Mouse (Mus musculus) adrenal gland, postnatal 10 days (tissue): ENCODE measurements around the gene Fam71b. TPM values are rescaled to one million over a fixed set of nuclear protein-coding genes. Genes with fewer than 3 reads are reported as not detected.

Experiments used
- DNase-seq: peaks from one replicate; pipeline ENCODE4 v3.0.0; 2021; ENCODE audit warnings: mixed read lengths
- total RNA-seq, 2 experiments: library from RNA; stranded (reverse); gene quantifications; 2 replicates each; pipeline ENCODE4 v1.2.3; 2021

The Fam71b gene
- total RNA-seq, 2 experiments from 2014 or later = not detected

DNA sequence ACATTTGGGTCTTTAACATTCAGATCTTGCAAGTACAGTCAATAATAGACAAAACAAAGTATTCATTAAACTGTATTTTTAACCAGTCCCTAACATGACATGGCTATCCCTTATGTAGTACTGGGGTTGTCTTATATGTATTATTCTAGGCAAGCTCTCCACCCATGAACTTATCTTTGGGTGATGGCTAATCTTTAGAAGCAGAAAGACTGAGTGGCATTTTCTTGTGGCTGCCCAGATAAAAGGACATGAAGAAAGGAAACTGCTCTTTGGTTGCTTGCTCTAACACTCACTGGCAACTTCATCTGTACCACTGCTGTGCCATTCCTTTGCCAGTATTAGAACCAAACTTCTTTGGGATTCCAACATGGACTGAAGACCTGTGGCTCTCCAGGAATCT is 39.0 kb downstream of the Fam71b start:
- no peak for DNase-seq

DNA sequence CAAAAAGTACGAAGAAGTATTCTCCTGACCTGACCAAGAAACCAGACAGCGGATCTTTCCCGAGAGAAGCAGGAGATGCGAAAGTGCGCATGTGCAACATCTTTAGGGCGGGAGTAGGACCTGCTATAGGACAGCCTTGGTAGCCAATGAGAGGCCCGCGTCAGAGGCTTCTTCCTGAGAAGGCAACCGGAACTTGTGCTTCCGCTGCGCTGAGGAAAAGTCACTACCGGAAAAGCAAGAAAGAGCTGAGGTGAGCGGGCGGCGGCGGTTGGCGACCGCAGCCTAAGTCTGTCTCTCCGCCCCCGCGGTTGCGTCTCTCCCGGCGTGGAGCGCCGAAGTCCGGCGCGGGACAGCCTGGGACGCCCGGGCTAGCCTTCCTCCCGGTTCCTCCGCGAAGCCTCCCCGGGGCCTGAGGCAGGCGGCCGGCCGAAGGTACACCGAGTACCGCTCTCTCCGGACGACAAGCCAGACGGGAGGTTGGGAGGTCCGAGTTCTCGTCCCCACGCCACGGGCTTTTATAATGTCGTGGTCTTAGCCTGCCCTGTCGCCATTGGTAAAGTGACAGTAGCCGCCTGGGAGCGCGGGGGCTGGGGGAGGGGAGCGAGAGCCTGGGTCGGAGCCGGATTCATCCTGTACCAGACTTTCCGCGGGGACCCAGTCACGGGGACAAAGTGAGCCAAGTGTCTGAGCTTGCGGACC is 40.5 kb downstream of the Fam71b start, which contains the start of gene Med7:
TSS of gene Med7 (plus strand) at position 166 of the 699 bp plus-strand sequence.
- DNase-seq = peak; percentile 94

DNA sequence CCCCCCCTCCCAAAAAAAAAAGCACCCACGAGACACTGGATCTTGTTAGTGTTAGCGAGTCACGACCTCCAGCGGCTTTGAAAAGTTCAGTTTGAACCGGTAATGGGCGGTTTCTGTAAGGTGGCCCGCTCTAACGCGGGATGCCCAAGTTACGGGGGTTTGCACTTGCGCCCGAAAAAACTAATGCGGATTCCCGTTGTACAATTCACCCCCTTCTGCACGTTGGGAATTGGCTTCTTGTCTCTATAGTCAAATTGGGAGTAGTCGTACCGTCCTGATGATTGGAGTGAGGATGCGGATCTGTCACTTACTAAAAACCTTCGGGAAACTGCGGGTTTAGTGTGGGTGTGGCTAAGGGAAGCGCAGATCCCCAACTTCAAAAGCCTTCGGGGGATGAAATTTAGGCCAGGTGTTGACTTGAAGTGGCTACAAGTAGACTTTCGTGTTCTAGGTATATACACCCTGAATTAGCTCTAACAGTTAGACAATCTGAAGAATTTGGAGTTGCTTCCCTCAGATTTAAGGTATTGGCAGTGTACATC is 41.2 kb downstream of the Fam71b start:
- DNase-seq = no peak

DNA sequence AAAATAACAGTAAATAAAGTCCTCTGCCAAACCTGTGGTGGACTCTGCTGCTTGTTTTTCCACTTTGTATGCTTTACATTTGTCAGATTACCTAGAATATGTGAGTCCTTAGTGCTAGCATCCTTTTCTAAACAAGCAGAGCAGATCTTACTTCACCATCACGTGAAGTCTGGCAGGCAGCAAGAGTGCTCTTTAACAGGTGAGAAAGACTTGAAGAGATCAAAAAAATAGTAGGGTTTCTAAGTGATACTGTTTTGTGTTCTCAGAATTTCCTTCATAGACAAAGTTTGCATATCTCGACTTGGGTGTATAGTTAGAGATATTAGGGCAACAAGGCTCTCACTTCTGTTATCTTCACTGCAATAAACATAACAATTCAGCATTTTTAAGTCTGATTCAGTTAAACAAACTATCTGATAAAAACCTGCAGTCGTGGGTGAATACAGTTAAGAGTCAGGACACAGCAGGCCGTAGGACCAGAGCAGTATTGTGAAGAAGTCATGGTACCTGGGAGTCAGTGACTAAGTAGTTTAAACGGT is 42.7 kb downstream of the Fam71b start:
- no peak for DNase-seq

DNA sequence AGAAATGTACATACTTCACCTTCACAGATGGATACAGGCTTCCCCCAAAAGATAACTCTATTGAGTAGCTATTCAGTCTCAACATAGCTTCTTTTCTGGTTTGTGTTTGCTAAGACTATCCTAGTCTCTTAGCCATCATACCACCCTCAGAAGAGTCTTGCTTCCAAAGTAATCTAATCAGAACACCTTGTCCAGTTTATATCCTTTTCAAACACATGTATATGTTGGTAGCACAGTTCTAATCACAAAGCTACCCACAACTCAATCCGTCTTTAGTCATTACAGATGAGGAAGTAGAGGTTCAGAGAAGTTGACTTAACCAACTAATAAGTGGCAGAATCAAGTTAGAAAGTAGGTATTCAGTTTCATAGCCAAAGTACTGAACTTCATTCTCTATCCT is 45.4 kb downstream of the Fam71b start:
- no peak for DNase-seq

DNA sequence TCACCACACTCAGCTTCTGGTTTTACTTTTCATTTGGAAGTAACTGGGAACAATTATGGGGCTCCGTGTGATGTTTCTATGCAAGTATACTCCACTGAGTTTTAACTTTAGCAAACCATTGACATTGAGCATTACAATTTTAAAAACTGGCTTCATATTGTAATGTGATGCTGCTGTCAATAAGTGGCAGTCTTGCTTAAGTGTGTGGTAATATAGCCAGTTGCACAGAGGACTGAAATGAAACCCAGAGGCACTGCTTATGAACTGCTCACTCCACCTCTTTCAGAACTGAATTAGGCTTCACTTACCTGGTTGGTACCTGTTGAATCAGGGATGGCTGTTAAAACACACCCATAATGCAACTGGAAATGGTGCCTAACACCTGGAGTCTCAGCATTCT is 46.8 kb downstream of the Fam71b start:
- DNase-seq = no peak

DNA sequence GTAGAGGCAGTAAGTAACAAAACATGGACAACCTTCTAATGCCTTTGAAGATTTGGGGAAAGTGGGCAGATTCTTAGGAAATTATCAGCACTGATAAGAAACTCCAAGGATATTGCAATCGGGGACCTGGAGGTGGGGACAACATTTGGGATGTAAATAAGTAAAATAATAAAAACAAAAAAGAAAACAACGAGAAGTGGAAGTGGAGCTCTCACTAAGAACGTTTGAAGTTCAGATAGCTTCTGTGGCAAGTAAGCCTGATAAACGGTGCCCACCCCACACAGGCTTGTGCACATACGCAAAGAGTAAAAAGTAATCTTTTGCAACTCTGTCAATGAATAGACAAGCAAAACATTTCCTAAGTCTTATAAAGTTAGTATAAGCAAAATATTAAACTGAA is 47.6 kb downstream of the Fam71b start:
- DNase-seq = no peak

DNA sequence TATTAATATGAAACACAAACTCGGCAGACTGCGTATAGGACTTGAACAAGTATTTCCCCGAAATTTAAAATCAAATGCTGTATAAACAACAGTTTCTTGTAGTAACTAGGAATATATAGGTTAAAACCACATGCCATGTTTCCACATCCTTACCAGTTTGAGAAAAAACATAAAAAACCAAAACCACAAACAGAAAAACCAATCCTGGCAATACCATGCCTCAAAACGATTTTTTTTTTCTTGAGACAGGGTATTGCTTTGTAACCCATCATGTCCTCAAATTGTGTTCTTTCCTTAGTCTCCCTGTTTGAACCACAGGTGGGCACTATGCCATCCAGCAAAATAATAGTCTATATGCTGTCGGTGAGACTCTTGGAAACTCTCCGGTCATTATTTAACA is 49.8 kb downstream of the Fam71b start:
- no peak for DNase-seq

DNA sequence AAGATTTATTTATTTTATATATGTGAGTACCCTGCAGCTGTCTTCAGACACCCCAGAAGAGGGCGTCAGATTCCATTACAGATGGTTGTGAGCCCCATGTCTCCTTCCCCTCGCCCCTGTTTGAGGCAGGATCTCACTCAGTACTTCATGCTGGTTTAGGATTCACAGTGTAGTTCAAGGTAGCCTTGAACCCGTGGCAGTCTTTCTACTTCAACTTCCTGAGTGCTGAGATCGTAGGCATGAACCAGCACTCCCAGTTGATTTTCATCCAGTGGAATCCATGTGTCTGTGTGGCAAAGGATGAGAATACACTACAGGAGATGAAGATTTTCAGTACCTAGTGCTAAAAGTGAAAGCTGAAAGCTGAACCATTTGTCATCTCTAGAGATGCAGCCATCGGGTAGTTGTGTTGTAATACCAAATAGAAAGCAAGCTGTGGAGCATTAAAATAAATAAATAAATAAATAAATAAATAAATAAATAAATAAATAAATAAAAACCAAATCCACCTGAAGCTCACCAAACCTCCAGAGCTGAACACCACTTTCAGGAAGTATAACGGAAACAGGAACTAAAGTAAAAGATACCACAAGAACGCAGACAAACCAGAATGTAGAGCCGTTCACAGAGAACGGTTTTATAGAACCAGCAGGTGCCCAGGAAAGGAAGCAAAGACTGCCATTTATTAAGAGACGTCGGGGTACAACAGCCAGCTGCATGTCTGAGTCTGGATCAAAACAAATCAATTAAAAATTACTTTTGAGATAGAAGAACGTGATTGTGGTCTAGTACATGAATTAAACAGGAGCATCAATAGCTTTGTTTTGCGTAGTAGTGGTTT is 51.5 kb downstream of the Fam71b start:
- no peak for DNase-seq

DNA sequence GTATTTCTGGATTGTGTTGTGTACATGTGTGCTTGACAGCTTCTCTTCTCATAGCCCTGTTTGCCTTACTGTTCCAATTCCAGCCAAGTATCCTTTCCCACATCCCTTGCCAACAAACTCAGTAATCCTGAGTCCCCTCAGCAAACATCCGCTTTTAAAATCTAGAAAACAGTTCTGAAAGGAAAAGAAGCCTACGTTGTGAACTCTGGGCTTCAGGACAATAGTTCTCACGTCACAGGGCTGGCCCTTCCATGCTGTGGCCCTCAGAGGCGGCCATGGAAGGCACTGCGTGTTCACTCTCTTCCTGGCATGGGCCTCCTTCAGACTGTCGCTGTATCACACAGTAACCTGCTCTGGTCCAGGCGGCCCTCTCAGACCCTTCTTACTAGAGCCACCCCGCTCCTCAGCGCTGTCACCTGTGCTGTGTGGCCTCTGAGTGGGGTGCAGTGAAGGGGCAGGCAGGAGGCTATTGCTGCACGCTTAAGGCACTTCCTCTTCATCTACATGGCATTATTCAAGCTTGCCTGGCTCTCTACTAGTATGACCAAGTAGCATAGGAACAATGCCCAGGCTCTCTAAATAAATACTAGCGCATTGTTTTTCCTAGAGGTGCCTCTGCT is 53.2 kb downstream of the Fam71b start:
- no peak for DNase-seq

DNA sequence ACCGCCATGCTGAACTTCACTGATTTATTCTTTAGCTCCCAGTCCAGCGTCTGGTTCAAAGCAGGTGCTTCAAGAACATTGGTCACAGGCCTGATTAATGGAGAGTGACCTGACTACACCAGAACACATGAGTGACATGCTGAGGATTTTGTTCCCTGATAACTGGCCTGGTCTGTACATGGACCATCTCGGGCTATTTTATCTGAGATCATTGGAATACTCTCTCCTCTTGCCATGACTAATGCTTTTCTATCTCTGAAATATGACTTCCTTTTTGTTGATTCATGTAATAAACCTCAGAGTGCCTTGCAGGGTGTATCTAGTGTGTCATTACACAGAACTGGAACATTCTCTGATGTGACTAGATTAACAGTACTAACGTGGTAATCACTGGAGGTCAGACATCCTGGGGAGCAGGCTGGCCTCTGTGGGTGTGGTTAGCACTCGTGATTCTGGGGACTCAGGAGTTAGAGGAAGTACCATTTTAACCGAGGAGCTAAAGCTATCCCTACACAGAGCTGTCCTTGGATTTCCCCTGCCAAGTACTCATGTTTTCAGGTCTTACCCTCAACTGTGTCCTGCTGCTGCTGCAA is 58.2 kb downstream of the Fam71b start, which contains the start of gene Havcr2:
TSS of gene Havcr2 (plus strand) at position 483 of the 593 bp plus-strand sequence.
- DNase-seq = no peak

Other genes with a start within 250 kb of the Fam71b start
- under 1 TPM in 1 of 2 experiments, not detected in 1; 0.12 TPM for gene Nipal4, start 230.1 kb upstream of the Fam71b start, total RNA-seq
- not detected for gene Fndc9, start 161.0 kb upstream of the Fam71b start, total RNA-seq
- gene Cyfip2, start 83.7 kb upstream of the Fam71b start, total RNA-seq = 10 to 100 TPM; 35.4 to 39.7 TPM
- 1 to 10 TPM; 2.0 to 2.5 TPM for gene Itk, start 7.0 kb upstream of the Fam71b start, total RNA-seq
- gene Med7, start 40.4 kb downstream of the Fam71b start, total RNA-seq = 10 to 100 TPM; 27.5 to 31.9 TPM
- gene Havcr2, start 58.4 kb downstream of the Fam71b start, total RNA-seq = under 1 TPM; 0.58 to 0.81 TPM
- not detected for gene Gm12169, start 127.7 kb downstream of the Fam71b start, total RNA-seq
- not detected for gene BC053393, start 175.0 kb downstream of the Fam71b start, total RNA-seq
- not detected for gene Dppa1, start 232.7 kb downstream of the Fam71b start, total RNA-seq